Mouse (Mus musculus) liver, postnatal 0 days (tissue): ENCODE measurements at regions not wholly inside any gene's neighbourhood (a gene's known extent, or its start where the extent isn't known, plus 50 kb on each side); places are given as distances from the start of the nearest gene placed in this dataset.

Experiments used
- CTCF ChIP-seq: sonication (generic); IDR thresholded peaks from 2 replicates; pipeline ENCODE4 v1.5.1; 2016; ENCODE audit warnings: antibody characterized with exemption, low read depth
- EP300 ChIP-seq: IDR thresholded peaks from 2 replicates; pipeline ENCODE4 v1.6.1; 2016; ENCODE audit warnings: antibody characterized with exemption, low read depth, mild to moderate bottlenecking

DNA sequence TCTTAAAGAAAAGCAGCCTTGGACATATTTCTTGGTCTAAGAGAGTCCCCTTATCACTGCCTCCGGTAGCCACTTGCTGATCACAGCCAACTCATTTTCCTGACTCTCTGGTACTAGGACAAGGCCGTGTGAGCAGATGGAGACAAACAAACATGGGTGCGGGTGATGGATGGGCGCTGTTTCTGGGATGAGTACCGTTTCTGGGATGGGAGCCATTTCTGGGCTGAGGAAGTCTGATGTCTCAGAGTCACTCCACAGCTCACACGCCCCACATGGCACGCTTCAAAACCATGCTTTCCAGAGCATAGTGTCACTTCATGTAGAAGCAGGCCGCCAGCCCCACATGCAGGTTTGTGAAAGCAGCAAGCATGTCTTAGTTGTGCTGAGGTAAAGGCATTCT, 225.6 kb upstream of the Cxcl12 start:
- no peak for TF ChIP-seq CTCF
- TF ChIP-seq EP300 = no peak
